Mouse (Mus musculus): ENCODE results near the gene Brcc3. TPM values are rescaled to one million over a fixed set of nuclear protein-coding genes. Genes with fewer than 3 reads are reported as not detected.

The Brcc3 gene
- total RNA-seq, 1 experiment: 25.0 TPM

- H3K4me1 ChIP-seq (ENCODE audit: control insufficient read depth in 2 of 2, insufficient read depth in 2 of 2, low read length in 2 of 2, poor library complexity in 1 of 2): no peaks in the 10 kb centered on the region
- H3K27ac ChIP-seq (ENCODE audit: insufficient read depth, low read depth, low read length, poor library complexity, severe bottlenecking): no peak overlapping the region
- H3K9ac ChIP-seq (ENCODE audit: insufficient read depth, low read depth, low read length, poor library complexity, severe bottlenecking): no peak overlapping the region
- TF ChIP-seq CHD2 (IDR thresholded peaks at IDR 0.05; ENCODE audit: low read depth, low read length) (no peak), MAFK (IDR thresholded peaks at IDR 0.05; ENCODE audit: insufficient read depth, low read depth, low read length) (no peak), HCFC1 (IDR thresholded peaks at IDR 0.05; ENCODE audit: borderline replicate concordance, insufficient read depth, low read length) (no peak), ZNF384 (IDR thresholded peaks at IDR 0.05; ENCODE audit: low read depth, low read length) (no peak), ZC3H11A (IDR thresholded peaks at IDR 0.05; ENCODE audit: borderline replicate concordance, low read depth, low read length) (no peak)
- no peaks in the 10 kb centered on the region for H3K9me3 ChIP-seq (ENCODE audit: control insufficient read depth, insufficient read depth, low read depth, low read length)
- DNase-seq (ENCODE audit: low read depth, low spot score): no peak
- H3K36me3 ChIP-seq (ENCODE audit: control insufficient read depth, insufficient read depth, low read length, poor library complexity, severe bottlenecking): no peaks in the 10 kb centered on the region
- in situ Hi-C loops (cut with MboI; ENCODE audit: low sequenced_read_pairs in 2 of 2, unreplicated experiment in 2 of 2): no loop called here
- H3K4me3 ChIP-seq (ENCODE audit: insufficient read depth in 1 of 2, low read depth in 1 of 2, low read length in 2 of 2, poor library complexity in 1 of 2, severe bottlenecking in 1 of 2): no peak overlapping the region
Measured at GRCm38 (mm10) chrX:75381176-75381575, 35.3 kb upstream of the Brcc3 start.

GRCm38 (mm10) chrX:75381699-75382098 lies 34.7 kb upstream of the Brcc3 start:
- no peaks in the 10 kb centered on the region for H3K4me1 ChIP-seq (ENCODE audit: control insufficient read depth in 2 of 2, insufficient read depth in 2 of 2, low read length in 2 of 2, poor library complexity in 1 of 2)
- no peak for DNase-seq (ENCODE audit: low read depth, low spot score)
- TF ChIP-seq CHD2 (IDR thresholded peaks at IDR 0.05; ENCODE audit: low read depth, low read length) (no peak), HCFC1 (IDR thresholded peaks at IDR 0.05; ENCODE audit: borderline replicate concordance, insufficient read depth, low read length) (no peak), MAFK (IDR thresholded peaks at IDR 0.05; ENCODE audit: insufficient read depth, low read depth, low read length) (no peak), ZC3H11A (IDR thresholded peaks at IDR 0.05; ENCODE audit: borderline replicate concordance, low read depth, low read length) (no peak), ZNF384 (IDR thresholded peaks at IDR 0.05; ENCODE audit: low read depth, low read length) (no peak)
- no peak overlapping the region for H3K9ac ChIP-seq (ENCODE audit: insufficient read depth, low read depth, low read length, poor library complexity, severe bottlenecking)
- H3K27ac ChIP-seq (ENCODE audit: insufficient read depth, low read depth, low read length, poor library complexity, severe bottlenecking): no peak overlapping the region
- in situ Hi-C loops (cut with MboI; ENCODE audit: low sequenced_read_pairs in 2 of 2, unreplicated experiment in 2 of 2): no loop called here
- H3K9me3 ChIP-seq (ENCODE audit: control insufficient read depth, insufficient read depth, low read depth, low read length): no peaks in the 10 kb centered on the region
- peak overlapping the region; percentile 67 to 69; a peak in 3 of 4 replicates for H3K4me3 ChIP-seq (ENCODE audit: insufficient read depth in 1 of 2, low read depth in 1 of 2, low read length in 2 of 2, poor library complexity in 1 of 2, severe bottlenecking in 1 of 2)
- no peaks in the 10 kb centered on the region for H3K36me3 ChIP-seq (ENCODE audit: control insufficient read depth, insufficient read depth, low read length, poor library complexity, severe bottlenecking)

GRCm38 (mm10) chrX:75382195-75382771 lies 34.1 kb upstream of the Brcc3 start, which contains the start of the genes Fundc2 and F8:
TSS of gene Fundc2 (plus strand) at chrX:75382399.
TSS of gene F8 (minus strand) at chrX:75382615.
- Histone ChIP-seq H3K4me3 (ENCODE audit: insufficient read depth in 1 of 2, low read depth in 1 of 2, low read length in 2 of 2, poor library complexity in 1 of 2, severe bottlenecking in 1 of 2) (peak within 1 kb of the TSS; percentile 67 to 69), H3K9me3 (ENCODE audit: control insufficient read depth, insufficient read depth, low read depth, low read length) (no peaks in the 10 kb centered on the region), H3K4me1 (ENCODE audit: control insufficient read depth in 2 of 2, insufficient read depth in 2 of 2, low read length in 2 of 2, poor library complexity in 1 of 2) (no peaks in the 10 kb centered on the region), H3K9ac (ENCODE audit: insufficient read depth, low read depth, low read length, poor library complexity, severe bottlenecking) (peak within 1 kb of the TSS; percentile 82), H3K36me3 (ENCODE audit: control insufficient read depth, insufficient read depth, low read length, poor library complexity, severe bottlenecking) (no peaks in the 10 kb centered on the region), H3K27ac (ENCODE audit: insufficient read depth, low read depth, low read length, poor library complexity, severe bottlenecking) (peak within 1 kb of the TSS; percentile 74)
- in situ Hi-C loops (cut with MboI; ENCODE audit: low sequenced_read_pairs in 2 of 2, unreplicated experiment in 2 of 2): no loop called here
- no peak for TF ChIP-seq ZNF384 (IDR thresholded peaks at IDR 0.05; ENCODE audit: low read depth, low read length)
- peak; percentile 88 for TF ChIP-seq CHD2 (IDR thresholded peaks at IDR 0.05; ENCODE audit: low read depth, low read length)
- peak; percentile 40 for DNase-seq (ENCODE audit: low read depth, low spot score)

GRCm38 (mm10) chrX:75399471-75399870 lies 17.0 kb upstream of the Brcc3 start:
- no peak overlapping the region for H3K9ac ChIP-seq (ENCODE audit: insufficient read depth, low read depth, low read length, poor library complexity, severe bottlenecking)
- H3K4me1 ChIP-seq (ENCODE audit: control insufficient read depth in 2 of 2, insufficient read depth in 2 of 2, low read length in 2 of 2, poor library complexity in 1 of 2): no peaks in the 10 kb centered on the region
- DNase-seq (ENCODE audit: low read depth, low spot score): no peak
- TF ChIP-seq HCFC1 (IDR thresholded peaks at IDR 0.05; ENCODE audit: borderline replicate concordance, insufficient read depth, low read length): no peak
- TF ChIP-seq ZNF384 (IDR thresholded peaks at IDR 0.05; ENCODE audit: low read depth, low read length): no peak
- TF ChIP-seq CHD2 (IDR thresholded peaks at IDR 0.05; ENCODE audit: low read depth, low read length): no peak
- TF ChIP-seq MAFK (IDR thresholded peaks at IDR 0.05; ENCODE audit: insufficient read depth, low read depth, low read length): no peak
- no peak for TF ChIP-seq ZC3H11A (IDR thresholded peaks at IDR 0.05; ENCODE audit: borderline replicate concordance, low read depth, low read length)
- in situ Hi-C loops (cut with MboI; ENCODE audit: low sequenced_read_pairs in 2 of 2, unreplicated experiment in 2 of 2): no loop called here
- no peak overlapping the region for H3K4me3 ChIP-seq (ENCODE audit: insufficient read depth in 1 of 2, low read depth in 1 of 2, low read length in 2 of 2, poor library complexity in 1 of 2, severe bottlenecking in 1 of 2)
- H3K36me3 ChIP-seq (ENCODE audit: control insufficient read depth, insufficient read depth, low read length, poor library complexity, severe bottlenecking): no peaks in the 10 kb centered on the region
- H3K27ac ChIP-seq (ENCODE audit: insufficient read depth, low read depth, low read length, poor library complexity, severe bottlenecking): no peak overlapping the region
- no peaks in the 10 kb centered on the region for H3K9me3 ChIP-seq (ENCODE audit: control insufficient read depth, insufficient read depth, low read depth, low read length)

GRCm38 (mm10) chrX:75402668-75403067 lies 13.8 kb upstream of the Brcc3 start:
- Histone ChIP-seq H3K9ac (ENCODE audit: insufficient read depth, low read depth, low read length, poor library complexity, severe bottlenecking) (no peak overlapping the region), H3K4me3 (ENCODE audit: insufficient read depth in 1 of 2, low read depth in 1 of 2, low read length in 2 of 2, poor library complexity in 1 of 2, severe bottlenecking in 1 of 2) (no peak overlapping the region), H3K9me3 (ENCODE audit: control insufficient read depth, insufficient read depth, low read depth, low read length) (no peaks in the 10 kb centered on the region), H3K4me1 (ENCODE audit: control insufficient read depth in 2 of 2, insufficient read depth in 2 of 2, low read length in 2 of 2, poor library complexity in 1 of 2) (no peaks in the 10 kb centered on the region), H3K27ac (ENCODE audit: insufficient read depth, low read depth, low read length, poor library complexity, severe bottlenecking) (no peak overlapping the region), H3K36me3 (ENCODE audit: control insufficient read depth, insufficient read depth, low read length, poor library complexity, severe bottlenecking) (no peaks in the 10 kb centered on the region)
- DNase-seq (ENCODE audit: low read depth, low spot score): no peak
- TF ChIP-seq HCFC1 (IDR thresholded peaks at IDR 0.05; ENCODE audit: borderline replicate concordance, insufficient read depth, low read length): no peak
- no peak for TF ChIP-seq ZC3H11A (IDR thresholded peaks at IDR 0.05; ENCODE audit: borderline replicate concordance, low read depth, low read length)
- TF ChIP-seq ZNF384 (IDR thresholded peaks at IDR 0.05; ENCODE audit: low read depth, low read length): no peak
- no peak for TF ChIP-seq CHD2 (IDR thresholded peaks at IDR 0.05; ENCODE audit: low read depth, low read length)
- no peak for TF ChIP-seq MAFK (IDR thresholded peaks at IDR 0.05; ENCODE audit: insufficient read depth, low read depth, low read length)
- in situ Hi-C loops (cut with MboI; ENCODE audit: low sequenced_read_pairs in 2 of 2, unreplicated experiment in 2 of 2): no loop called here

All from ES-E14 (cell line).